Mouse (Mus musculus) hindbrain, embryonic 13.5 days (tissue): ENCODE measurements around the gene Dazap1. TPM values are rescaled to one million over a fixed set of nuclear protein-coding genes. Genes with fewer than 3 reads are reported as not detected.

ENCODE experiments used
- ATAC-seq: fragments of 200-750 bp; cut with Nextera tagmentation; 2 replicates; pipeline ENCODE4 v1.8.0; 2017; ENCODE audit warnings: moderate TSS enrichment; ENCODE audit not compliant: low FRiP score
- H3K27ac ChIP-seq: fragments of 300-500 bp; sonication (generic); 2 replicates; pipeline ENCODE4 v1.5.1; 2015; ENCODE audit warnings: inconsistent platforms, mild to moderate bottlenecking, moderate library complexity
- H3K27me3 ChIP-seq: fragments of 300-500 bp; sonication (generic); 2 replicates; pipeline ENCODE4 v1.6.1; 2015; ENCODE audit warnings: mild to moderate bottlenecking, inconsistent platforms
- H3K36me3 ChIP-seq: fragments of 300-500 bp; sonication (generic); 2 replicates; pipeline ENCODE4 v1.6.1; 2015; ENCODE audit warnings: mild to moderate bottlenecking, inconsistent platforms
- H3K4me1 ChIP-seq: fragments of 300-500 bp; sonication (generic); replicated peaks from 2 replicates; pipeline ENCODE4 v1.6.1; 2015; ENCODE audit warnings: inconsistent platforms
- H3K4me2 ChIP-seq: fragments of 300-500 bp; sonication (generic); 2 replicates; pipeline ENCODE4 v1.6.1; 2015; ENCODE audit warnings: inconsistent platforms, mild to moderate bottlenecking, moderate library complexity
- H3K4me3 ChIP-seq: fragments of 300-500 bp; sonication (generic); 2 replicates; pipeline ENCODE4 v1.5.1; 2015; ENCODE audit warnings: mild to moderate bottlenecking, inconsistent platforms
- H3K9ac ChIP-seq: fragments of 300-500 bp; sonication (generic); 2 replicates; pipeline ENCODE4 v1.6.1; 2015; ENCODE audit warnings: mild to moderate bottlenecking, inconsistent platforms
- H3K9me3 ChIP-seq: fragments of 300-500 bp; sonication (generic); 2 replicates; pipeline ENCODE4 v1.6.1; 2016; ENCODE audit warnings: inconsistent platforms
- WGBS: fragments of 180-500 bp; shearing (Covaris S2); methylation state at CpG from one replicate; pipeline ENCODE4 v1.1.7; 2015; 5-methylcytosine and 5-hydroxymethylcytosine counted together
- polyA plus RNA-seq: library from polyadenylated mRNA; unstranded; fragments of >200 nt; fragmentation: Nextera tagmentation; extraction: Ambion mirVana; gene quantifications from 2 replicates; pipeline ENCODE4 v1.2.1, GENCODE M21; 2015

Gene Dazap1
- polyA plus RNA-seq, 1 experiment from 2014 or later: 61.6 TPM

- Histone ChIP-seq H3K27ac (peak overlapping the region; percentile 65), H3K4me1 (peaks cover 14% of the 10 kb centered on the region), H3K9ac (peak overlapping the region; percentile 49; the same call in 1 of the 2 replicates), H3K4me3 (no peak overlapping the region), H3K27me3 (no peaks in the 10 kb centered on the region), H3K4me2 (no peak overlapping the region), H3K36me3 (peaks cover 96% of the 10 kb centered on the region), H3K9me3 (no peaks in the 10 kb centered on the region)
- ATAC-seq: 0 out of 2 replicates have a peak, but pooled peaks have one; percentile 19
- WGBS: 46% methylated on average over 8 of the region's 8 CpGs
These were observed 20.7 kb downstream of the Dazap1 start for GRCm38 (mm10) chr10:80281921-80282371.

GRCm38 (mm10) chr10:80282481-80283441 is 21.5 kb downstream of the Dazap1 start:
- Histone ChIP-seq H3K27ac (peak overlapping the region; percentile 65), H3K36me3 (peaks cover 95% of the 10 kb centered on the region), H3K4me1 (peaks cover 14% of the 10 kb centered on the region), H3K9me3 (no peaks in the 10 kb centered on the region), H3K9ac (no peak overlapping the region), H3K27me3 (no peaks in the 10 kb centered on the region), H3K4me2 (no peak overlapping the region), H3K4me3 (no peak overlapping the region)
- ATAC-seq: no peak
- 92% methylated on average over 20 of the region's 20 CpGs for WGBS

- no peak overlapping the region for H3K27ac ChIP-seq
- no peak for ATAC-seq
- H3K4me2 ChIP-seq: no peak overlapping the region
- H3K9ac ChIP-seq: no peak overlapping the region
- no peaks in the 10 kb centered on the region for H3K27me3 ChIP-seq
- H3K36me3 ChIP-seq: peaks cover 85% of the 10 kb centered on the region
- H3K9me3 ChIP-seq: no peaks in the 10 kb centered on the region
- WGBS: 80% methylated on average over 15 of the region's 15 CpGs
- peaks cover 14% of the 10 kb centered on the region for H3K4me1 ChIP-seq
- H3K4me3 ChIP-seq: no peak overlapping the region
These were observed 24.2 kb downstream of the Dazap1 start for GRCm38 (mm10) chr10:80285222-80286070.

- Histone ChIP-seq H3K27ac (no peak overlapping the region), H3K4me1 (peaks cover 8% of the 10 kb centered on the region), H3K9me3 (no peaks in the 10 kb centered on the region), H3K36me3 (peaks cover 60% of the 10 kb centered on the region), H3K9ac (no peak overlapping the region), H3K27me3 (no peaks in the 10 kb centered on the region), H3K4me2 (no peak overlapping the region), H3K4me3 (no peak overlapping the region)
- 96% methylated on average over 12 of the region's 12 CpGs for WGBS
- ATAC-seq: no peak
These were observed 26.8 kb downstream of the Dazap1 start for GRCm38 (mm10) chr10:80288097-80288496.

- no peak overlapping the region for H3K4me3 ChIP-seq
- H3K36me3 ChIP-seq: peaks cover 58% of the 10 kb centered on the region
- no peak overlapping the region for H3K27ac ChIP-seq
- no peak overlapping the region for H3K9ac ChIP-seq
- no peak for ATAC-seq
- H3K4me1 ChIP-seq: peaks cover 14% of the 10 kb centered on the region
- no peaks in the 10 kb centered on the region for H3K27me3 ChIP-seq
- no peaks in the 10 kb centered on the region for H3K9me3 ChIP-seq
- no peak overlapping the region for H3K4me2 ChIP-seq
- 77% methylated on average over 8 of the region's 8 CpGs for WGBS
These were observed 27.4 kb downstream of the Dazap1 start for GRCm38 (mm10) chr10:80288657-80289056.

GRCm38 (mm10) chr10:80292251-80293146 is 31.2 kb downstream of the Dazap1 start, which contains the start of gene Rps15:
Rps15 (plus strand) TSS chr10:80292453.
- under 1% methylated on average over 72 of the region's 72 CpGs for WGBS
- Histone ChIP-seq H3K36me3 (peaks cover 36% of the 10 kb centered on the region), H3K9me3 (no peaks in the 10 kb centered on the region), H3K4me2 (peak within 1 kb of the TSS; percentile 99), H3K9ac (peak within 1 kb of the TSS; percentile 100), H3K4me3 (peak within 1 kb of the TSS; percentile 89), H3K4me1 (peaks cover 52% of the 10 kb centered on the region), H3K27me3 (no peaks in the 10 kb centered on the region), H3K27ac (peak within 1 kb of the TSS; percentile 95)
- peak; percentile 73 for ATAC-seq

GRCm38 (mm10) chr10:80293325-80293724 is 32.0 kb downstream of the Dazap1 start:
- H3K27me3 ChIP-seq: no peaks in the 10 kb centered on the region
- H3K9ac ChIP-seq: peak overlapping the region; percentile 100
- no peaks in the 10 kb centered on the region for H3K9me3 ChIP-seq
- H3K36me3 ChIP-seq: peaks cover 30% of the 10 kb centered on the region
- H3K4me3 ChIP-seq: peak overlapping the region; percentile 89
- peaks cover 60% of the 10 kb centered on the region for H3K4me1 ChIP-seq
- no peak for ATAC-seq
- WGBS: 29% methylated on average over 14 of the region's 14 CpGs
- H3K4me2 ChIP-seq: peak overlapping the region; percentile 99
- peak overlapping the region; percentile 95 for H3K27ac ChIP-seq

GRCm38 (mm10) chr10:80294311-80294710 is 33.0 kb downstream of the Dazap1 start:
- H3K36me3 ChIP-seq: peaks cover 20% of the 10 kb centered on the region
- H3K9ac ChIP-seq: peak overlapping the region; percentile 35; the same call in 1 of the 2 replicates
- H3K4me2 ChIP-seq: no peak overlapping the region
- H3K4me1 ChIP-seq: peaks cover 64% of the 10 kb centered on the region
- 79% methylated on average over 4 of the region's 4 CpGs for WGBS
- no peak overlapping the region; the same call in 1 of the 2 replicates for H3K4me3 ChIP-seq
- H3K27me3 ChIP-seq: no peaks in the 10 kb centered on the region
- H3K9me3 ChIP-seq: no peaks in the 10 kb centered on the region
- no peak overlapping the region for H3K27ac ChIP-seq
- ATAC-seq: no peak

- H3K4me1 ChIP-seq: peaks cover 68% of the 10 kb centered on the region
- H3K4me3 ChIP-seq: peak overlapping the region; percentile 53; the same call in 1 of the 2 replicates
These were observed 33.6 kb downstream of the Dazap1 start for GRCm38 (mm10) chr10:80294788-80295303.

GRCm38 (mm10) chr10:80295618-80296425 is 34.5 kb downstream of the Dazap1 start, which contains the start of gene Apc2:
Apc2 (plus strand) TSS chr10:80295977.
- ATAC-seq: peak; percentile 58
- H3K9ac ChIP-seq: peak within 1 kb of the TSS; percentile 99
- peaks cover 76% of the 10 kb centered on the region for H3K4me1 ChIP-seq
- no peaks in the 10 kb centered on the region for H3K27me3 ChIP-seq
- peak within 1 kb of the TSS; percentile 97 for H3K27ac ChIP-seq
- peak within 1 kb of the TSS; percentile 53 for H3K4me3 ChIP-seq
- WGBS: under 1% methylated on average over 26 of the region's 26 CpGs
- H3K36me3 ChIP-seq: peaks cover 19% of the 10 kb centered on the region
- H3K9me3 ChIP-seq: no peaks in the 10 kb centered on the region
- H3K4me2 ChIP-seq: peak within 1 kb of the TSS; percentile 98

More at GRCm38 (mm10) chr10:80294788-80295303, 33.6 kb downstream of the Dazap1 start:
- H3K27ac ChIP-seq: peak overlapping the region; percentile 97; the same call in 1 of the 2 replicates
- no peak for ATAC-seq
- no peaks in the 10 kb centered on the region for H3K9me3 ChIP-seq
- H3K36me3 ChIP-seq: peaks cover 19% of the 10 kb centered on the region
- peak overlapping the region; percentile 99 for H3K9ac ChIP-seq
- WGBS: 52% methylated on average over 7 of the region's 7 CpGs
- H3K4me2 ChIP-seq: peak overlapping the region; percentile 98
- no peaks in the 10 kb centered on the region for H3K27me3 ChIP-seq
